Mouse (Mus musculus) layer of hippocampus, adult 9-11 months (tissue): ENCODE measurements around the gene Sytl2.

Experiments
- DNase-seq: peaks from one replicate; pipeline ENCODE4 v3.0.0; 2022

Sytl2 gene

GRCm38 (mm10) chr7:90372804-90373203, 70.8 kb downstream of the Sytl2 start:
- DNase-seq = no peak

GRCm38 (mm10) chr7:90384411-90384810, 82.4 kb downstream of the Sytl2 start:
- no peak for DNase-seq

DNA sequence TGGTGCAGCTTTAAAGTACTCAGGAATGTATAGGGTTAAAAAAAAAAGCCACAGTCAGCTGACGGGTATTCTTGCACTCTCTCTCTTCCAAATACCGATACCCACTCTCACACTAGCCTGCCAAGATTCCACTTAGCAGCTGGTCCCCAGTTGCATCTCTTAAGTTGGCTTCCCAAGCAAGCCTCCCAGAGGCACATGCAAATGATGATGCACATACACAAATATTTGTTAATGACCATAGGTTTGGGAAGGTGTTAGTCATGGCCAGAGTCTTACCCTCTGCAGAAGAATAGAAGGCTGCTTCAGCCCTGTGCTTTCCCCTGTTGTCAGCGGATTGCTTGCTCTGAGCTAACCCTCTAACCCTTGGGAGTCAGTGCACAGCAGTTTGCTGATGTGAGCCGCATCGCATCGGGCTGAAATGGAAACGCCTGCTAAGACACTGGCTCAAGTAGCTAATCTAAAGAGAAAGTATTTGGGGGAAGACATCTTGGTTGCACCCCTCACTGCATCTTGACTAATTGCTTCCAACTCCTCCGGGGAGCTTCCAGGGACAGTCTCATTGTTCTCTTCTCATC, 84.9 kb downstream of the Sytl2 start:
- peak; percentile 69 for DNase-seq

GRCm38 (mm10) chr7:90389765-90390164, 87.7 kb downstream of the Sytl2 start:
- no peak for DNase-seq

GRCm38 (mm10) chr7:90395073-90395472, 93.0 kb downstream of the Sytl2 start:
- no peak for DNase-seq

GRCm38 (mm10) chr7:90395928-90396327, 93.9 kb downstream of the Sytl2 start:
- DNase-seq = no peak

- no peak for DNase-seq
Measured at GRCm38 (mm10) chr7:90409934-90410333, 107.9 kb downstream of the Sytl2 start.

- peak; percentile 90 for DNase-seq
Measured at GRCm38 (mm10) chr7:90426020-90427001, 124.3 kb downstream of the Sytl2 start, which contains the start of gene Ccdc89. TSS of gene Ccdc89 (plus strand) at chr7:90426577.

GRCm38 (mm10) chr7:90427006-90427405, 125.0 kb downstream of the Sytl2 start:
- no peak for DNase-seq

DNA sequence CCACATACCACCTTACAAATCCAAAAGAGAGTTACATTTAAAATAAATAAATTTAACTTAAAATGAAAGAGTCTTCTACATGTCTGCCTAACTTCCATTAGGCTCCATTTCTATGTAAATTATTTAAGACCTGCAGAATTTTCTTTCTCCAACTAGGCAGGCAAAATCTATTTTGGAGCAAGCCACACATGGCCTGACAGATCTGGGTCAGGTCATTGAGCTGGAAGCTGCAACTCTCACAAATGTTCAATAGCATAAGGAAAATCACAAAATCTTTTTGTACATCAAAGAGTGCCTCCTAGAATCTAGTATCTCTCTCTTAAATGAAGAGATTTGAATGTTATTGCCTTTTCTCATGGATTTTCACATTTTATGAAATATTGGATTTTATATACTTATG, 130.2 kb downstream of the Sytl2 start:
- DNase-seq = no peak

- DNase-seq = no peak
Measured at GRCm38 (mm10) chr7:90440044-90440443, 138.0 kb downstream of the Sytl2 start.

DNA sequence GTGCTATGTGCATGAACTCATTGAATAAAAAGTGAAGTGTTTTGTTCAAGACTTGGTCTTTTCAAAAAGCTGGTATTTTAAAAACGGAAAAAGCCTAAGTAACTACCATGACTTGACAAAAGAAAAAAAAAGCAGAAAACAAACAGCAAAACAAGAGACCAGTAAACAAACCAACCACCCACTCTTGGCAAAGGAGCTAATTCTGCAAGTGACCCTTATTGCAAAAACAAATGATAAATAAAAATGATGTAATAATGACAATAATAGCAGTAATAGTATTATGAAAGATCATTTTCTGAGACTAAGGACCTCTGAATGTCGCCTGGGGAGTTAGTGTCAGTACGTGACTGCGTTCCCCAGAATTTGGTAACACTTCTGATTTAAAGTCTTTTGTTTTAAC, 140.0 kb downstream of the Sytl2 start:
- DNase-seq = no peak

DNA sequence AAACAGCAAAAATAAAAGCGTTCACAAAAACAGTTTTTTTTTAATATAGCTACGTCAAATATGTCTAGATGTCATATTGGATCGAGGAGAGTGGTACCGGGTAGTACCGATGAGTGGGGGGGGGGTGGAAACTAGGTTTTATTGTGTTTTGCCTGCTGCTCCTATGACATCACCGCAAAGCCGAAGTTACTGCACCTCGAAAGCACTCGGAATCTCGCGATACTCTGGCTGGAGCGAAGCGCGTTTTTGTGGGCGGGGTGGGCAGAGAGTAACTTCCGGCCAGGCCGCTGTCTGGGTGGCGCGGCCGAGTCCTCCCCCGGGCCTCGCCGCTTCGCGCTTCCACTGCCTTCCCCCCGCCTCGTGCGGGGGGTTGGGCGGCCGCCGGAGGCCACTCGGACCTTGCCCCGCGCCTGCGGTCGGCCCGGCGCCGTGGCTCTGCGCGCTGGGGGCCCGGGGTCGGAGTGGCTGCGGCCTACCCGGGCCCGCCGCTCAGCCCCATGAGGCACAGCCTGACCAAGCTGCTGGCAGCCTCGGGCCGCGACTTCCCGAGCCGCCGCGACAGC, 140.5 kb downstream of the Sytl2 start, which contains the start of gene Crebzf:
Gene Crebzf (plus strand): TSS at position 212 of the 563 bp plus-strand sequence.
- DNase-seq = peak; percentile 98

DNA sequence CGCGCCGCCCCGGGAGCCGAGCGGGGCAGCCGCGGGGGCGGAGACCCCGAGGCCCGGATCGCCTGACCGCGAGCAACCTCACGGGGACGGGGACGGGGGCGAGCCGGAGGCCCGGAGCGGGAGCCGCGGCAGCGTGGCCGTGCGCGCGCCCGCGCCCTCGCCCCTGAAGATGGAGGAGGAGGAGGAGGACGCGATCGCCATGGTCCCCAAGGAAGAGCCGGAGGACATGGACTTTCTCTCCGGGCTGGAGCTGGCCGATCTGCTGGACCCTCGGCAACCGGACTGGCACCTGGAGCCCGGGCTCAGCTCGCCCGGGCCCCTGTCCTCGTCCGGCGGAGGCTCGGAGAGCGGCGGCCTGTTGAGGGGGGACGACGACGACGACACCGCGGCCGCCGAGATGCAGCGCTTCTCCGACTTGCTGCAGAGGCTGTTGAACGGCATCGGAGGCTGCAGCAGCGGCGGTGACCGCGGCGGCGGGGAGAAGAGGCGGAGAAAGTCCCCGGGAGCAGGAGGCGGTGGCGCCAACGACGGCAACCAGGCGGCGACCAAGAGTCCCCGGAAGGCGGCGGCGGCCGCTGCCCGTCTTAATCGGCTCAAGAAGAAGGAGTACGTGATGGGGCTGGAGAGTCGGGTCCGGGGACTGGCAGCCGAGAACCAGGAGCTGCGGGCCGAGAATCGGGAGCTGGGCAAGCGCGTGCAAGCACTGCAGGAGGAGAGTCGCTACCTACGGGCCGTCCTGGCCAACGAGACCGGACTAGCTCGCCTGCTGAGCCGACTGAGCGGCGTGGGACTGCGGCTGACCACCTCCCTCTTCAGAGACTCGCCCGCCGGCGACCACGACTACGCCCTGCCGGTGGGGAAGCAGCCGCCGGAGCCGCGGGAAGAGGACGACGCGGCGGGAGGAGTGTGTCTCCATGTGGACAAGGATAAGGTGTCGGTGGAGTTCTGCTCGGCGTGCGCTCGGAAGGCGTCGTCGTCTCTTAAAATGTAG, 141.3 kb downstream of the Sytl2 start:
- DNase-seq = peak; percentile 63

DNA sequence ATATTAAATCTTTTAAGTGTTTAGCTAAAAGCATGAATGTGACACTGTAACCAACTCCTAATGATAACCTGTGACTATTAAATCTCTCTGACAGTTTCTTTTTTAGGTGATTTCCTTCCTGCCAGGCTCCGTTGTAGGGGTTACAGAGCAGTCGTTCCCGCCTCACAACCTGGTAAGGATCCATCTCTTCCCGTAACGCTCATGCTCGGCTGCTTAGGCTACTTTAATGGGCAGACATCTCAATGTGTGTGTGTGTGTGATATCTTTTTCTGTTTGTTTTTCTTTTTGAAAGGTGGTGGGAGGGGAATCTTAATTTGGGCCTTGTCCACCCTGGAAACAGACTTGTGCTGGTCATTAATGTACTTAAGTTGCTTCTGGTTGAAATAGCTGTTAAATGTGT, 142.2 kb downstream of the Sytl2 start:
- no peak for DNase-seq

DNA sequence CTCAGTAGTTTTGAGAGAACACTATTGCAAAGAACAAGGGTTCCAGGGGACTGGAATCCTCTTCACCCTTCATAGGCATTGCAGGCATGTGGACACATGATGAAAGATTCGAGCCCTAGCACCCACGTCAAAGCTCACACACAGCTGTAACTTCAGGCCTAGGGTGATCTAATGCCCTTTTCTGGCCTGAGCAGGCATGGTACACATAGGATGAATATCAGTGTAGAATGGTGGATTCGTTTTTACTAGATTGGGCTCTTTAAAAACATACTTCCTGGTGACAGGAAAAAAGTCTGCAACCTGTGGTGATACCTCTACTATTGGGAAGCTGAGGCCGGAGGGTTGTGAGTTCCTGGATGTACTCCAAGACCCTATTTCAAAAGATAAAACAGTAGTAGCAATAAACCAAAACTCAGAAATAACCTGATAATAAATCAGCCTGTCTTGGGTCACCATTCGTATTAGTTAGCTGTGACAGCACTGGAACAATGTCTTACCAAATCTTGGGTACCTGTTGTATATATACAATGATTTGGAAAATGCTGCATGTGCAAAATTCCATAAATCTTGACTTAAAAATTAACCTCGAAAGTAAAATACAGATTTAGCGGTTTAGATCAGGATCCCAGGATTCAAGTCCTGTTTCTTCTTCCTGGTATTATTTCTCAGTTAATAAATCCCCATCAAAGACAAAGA, 154.2 kb downstream of the Sytl2 start:
- no peak for DNase-seq

GRCm38 (mm10) chr7:90456845-90457468, 154.9 kb downstream of the Sytl2 start, which contains the start of gene Tmem126a:
TSS of gene Tmem126a (minus strand) at chr7:90457229.
- DNase-seq = peak; percentile 88

DNA sequence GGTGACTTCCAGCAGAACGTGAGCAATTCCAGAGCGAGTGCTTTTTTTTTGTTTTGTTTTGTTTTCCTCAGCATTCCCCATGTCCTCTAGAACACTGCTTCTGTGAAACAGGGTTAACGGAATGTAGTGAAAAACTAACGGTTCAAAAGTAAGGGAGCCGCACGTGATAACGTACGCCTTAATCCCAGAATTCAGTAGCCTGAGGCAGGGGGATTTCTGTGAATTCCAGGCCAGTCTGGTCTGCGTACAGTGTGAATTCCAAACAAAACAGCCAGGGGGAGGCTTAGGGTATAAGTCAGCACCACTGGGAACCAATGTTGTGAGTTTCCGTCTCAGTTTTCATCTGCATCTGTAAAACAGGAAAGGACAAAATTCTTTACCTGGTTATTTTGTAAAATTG, 155.5 kb downstream of the Sytl2 start:
- DNase-seq = no peak
